Mouse (Mus musculus): ENCODE data around the gene Fbln7.

The Fbln7 gene

Small RNAs within 50 kb of the gene (microRNA-seq; reads per million reads assigned to microRNA genes)
- 0 reads per million in 2 experiments for gene Gm22859

Measured in adrenal gland (tissue).